22 mouse cellular contexts compared by ENCODE assay signal in the genomic region with DNA sequence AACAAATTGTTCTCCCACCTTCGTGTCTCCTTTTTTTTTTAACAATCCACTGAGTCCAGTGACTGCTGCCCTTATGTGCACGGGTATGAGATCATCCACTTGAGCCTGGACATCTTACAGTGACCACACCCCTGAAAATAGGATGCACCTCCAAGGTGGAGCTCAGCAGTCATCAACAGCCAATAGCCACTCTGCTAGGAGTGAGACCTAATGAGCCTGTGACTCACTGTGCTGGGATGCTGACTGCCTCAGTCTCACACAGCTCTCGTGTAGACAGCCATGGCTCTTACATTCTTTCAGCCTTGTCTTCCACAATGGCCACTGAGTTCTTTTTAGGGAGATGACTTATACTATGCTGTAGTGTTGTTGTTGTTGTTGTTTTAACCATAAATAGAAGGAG.
"Had no signal": no experiment of that assay in that cellular context is flagged by ENCODE, and none has a peak within 500 bp of the region (broad histone marks: within the 10 kb centered on the region; RNA-seq: fewer than 3 reads in every experiment).

No protein-coding gene starts in this region.

- H3K27me3 ChIP-seq: heart, embryonic 13.5 days; heart, embryonic 15.5 days; hindbrain, embryonic 13.5 days; limb, embryonic 13.5 days; limb, embryonic 15.5 days; liver, embryonic 12.5 days had no signal

- DNase-seq: gastrocnemius, adult 2 months; gastrocnemius, postnatal 14 days; gastrocnemius, postnatal 36 days; heart, adult 11 months; heart, adult 2 months; heart, postnatal 14 days; heart, postnatal 36 days; kidney, adult 18-20 months; kidney, adult 8-10 months; kidney, postnatal 10 days; kidney, postnatal 36 days; layer of hippocampus, adult 9-11 months; layer of hippocampus, postnatal 36 days; left cerebral cortex, postnatal 4 days had no signal

- ATAC-seq: hindbrain, postnatal 0 days; intestine, postnatal 0 days; liver, embryonic 12.5 days had no signal
